Mouse (Mus musculus): ENCODE results near the gene Plxdc1.

The Plxdc1 gene

DNA sequence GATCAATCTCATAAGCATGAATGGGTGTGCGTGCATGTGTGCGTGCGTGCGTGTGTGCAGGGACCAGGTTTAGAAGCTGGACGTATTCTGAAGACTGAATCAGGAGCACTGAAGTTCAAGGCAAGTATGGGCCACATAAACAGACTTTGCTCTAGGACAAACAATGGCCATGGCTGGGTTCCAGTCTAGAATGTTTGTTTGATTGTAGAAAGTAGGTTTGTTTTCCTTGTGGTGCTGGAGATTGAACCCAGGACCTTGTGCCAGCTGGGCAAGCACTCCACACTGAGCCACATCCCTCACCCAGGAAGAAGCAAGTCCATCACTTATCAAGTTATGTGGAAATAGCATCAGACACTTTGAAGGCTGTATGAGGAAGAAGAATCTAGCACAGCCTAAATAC, 29.9 kb upstream of the Plxdc1 start:
- DNase-seq (ENCODE audit: low read depth, low spot score) = no peak

DNA sequence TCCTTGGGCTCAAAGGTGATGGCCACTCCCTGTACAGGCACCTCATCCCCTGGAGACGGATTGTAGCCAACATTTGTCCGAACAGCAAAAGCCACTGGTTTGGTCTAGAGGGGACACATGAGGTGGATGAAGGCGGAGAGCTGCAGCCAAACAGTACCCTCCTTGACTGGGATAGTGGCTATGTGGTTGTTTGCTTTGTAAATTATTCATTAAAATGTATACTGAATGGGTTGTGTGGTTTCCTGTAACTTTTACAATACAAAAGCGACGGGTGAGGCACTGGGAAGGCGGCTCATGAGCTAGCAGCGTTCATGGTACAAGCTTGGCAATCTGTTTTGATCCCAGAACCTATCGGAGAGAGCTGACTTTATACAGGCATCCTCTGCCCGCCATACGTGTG, 26.6 kb upstream of the Plxdc1 start:
- DNase-seq (ENCODE audit: low read depth, low spot score) = no peak

DNA sequence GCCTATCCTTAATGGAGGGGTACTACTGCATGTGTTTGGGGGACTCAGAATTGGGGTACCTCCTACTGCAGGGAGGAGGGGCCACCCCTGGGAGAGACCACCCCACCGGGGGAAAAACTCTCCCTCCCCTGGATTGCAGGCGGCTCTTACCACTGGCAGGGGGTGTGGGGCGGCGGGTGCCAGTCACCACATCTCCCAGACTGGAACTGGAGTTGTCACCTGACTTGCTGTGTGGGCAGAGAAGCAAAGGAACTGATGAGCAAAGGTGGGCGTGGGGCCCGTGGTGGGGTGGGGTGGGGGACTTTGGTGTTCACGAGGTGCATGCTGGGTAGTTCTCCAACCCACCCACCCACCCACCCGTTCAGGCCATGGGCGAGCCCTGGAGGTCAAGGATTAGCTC, 25.5 kb upstream of the Plxdc1 start:
- no peak for DNase-seq (ENCODE audit: low read depth, low spot score)

DNA sequence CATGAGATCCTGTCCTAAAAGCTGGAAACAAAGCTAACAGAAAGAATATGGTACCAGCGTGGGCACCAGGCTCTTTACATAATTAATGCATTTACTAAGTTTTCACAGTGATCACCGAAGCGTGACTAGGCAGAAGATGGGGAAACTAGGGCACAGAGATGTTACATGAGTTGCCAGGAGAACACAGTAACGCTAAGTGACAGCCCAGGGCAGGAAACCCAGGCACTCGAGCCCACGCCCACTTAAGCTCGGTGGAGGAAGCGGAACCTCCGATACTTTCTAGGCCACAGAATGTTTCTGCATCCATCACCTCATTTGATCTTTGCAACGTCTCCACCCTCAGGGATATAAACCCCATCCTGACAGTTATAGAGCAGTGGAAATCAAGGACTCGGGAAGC, 21.8 kb upstream of the Plxdc1 start:
- DNase-seq (ENCODE audit: low read depth, low spot score) = no peak

DNA sequence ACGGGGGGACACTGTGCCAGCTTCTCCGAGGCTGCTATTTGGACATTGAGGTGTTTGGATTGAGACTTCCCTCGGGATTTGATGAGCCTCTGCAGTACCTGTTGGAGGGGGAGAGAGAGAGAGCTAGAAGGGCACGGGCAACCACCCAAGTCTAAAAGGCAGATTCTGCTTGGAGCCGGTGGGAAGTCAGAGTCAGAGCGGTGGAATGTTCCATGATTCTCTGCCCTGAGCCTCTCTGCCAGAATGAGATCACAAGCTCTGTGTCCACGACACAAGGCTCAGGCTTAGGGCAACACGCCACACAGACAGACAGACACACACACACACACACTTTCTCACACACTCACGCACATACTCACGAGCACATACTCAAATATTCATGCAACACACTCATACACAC, 19.4 kb upstream of the Plxdc1 start:
- DNase-seq (ENCODE audit: low read depth, low spot score) = no peak

DNA sequence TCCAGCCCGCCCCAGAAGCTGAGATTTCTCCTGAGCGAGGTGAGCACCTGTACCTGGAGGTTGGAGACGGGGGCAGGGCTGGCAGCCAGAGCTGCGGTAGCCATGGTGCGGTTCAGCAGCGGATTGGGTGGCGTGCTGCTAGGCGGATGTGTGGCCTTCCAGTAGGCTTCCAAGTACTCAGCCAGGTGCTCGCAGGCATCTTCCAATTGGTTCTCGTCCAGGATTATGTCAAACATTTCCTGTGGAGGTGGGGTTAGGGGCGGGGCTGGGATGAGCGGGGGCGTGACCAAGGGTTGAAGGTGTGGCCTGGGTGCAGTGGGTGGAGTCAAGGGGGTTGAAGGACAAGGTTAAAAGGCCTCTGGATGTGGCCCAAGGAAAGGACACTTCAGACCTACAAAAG, 18.8 kb upstream of the Plxdc1 start:
- DNase-seq (ENCODE audit: low read depth, low spot score) = no peak

DNA sequence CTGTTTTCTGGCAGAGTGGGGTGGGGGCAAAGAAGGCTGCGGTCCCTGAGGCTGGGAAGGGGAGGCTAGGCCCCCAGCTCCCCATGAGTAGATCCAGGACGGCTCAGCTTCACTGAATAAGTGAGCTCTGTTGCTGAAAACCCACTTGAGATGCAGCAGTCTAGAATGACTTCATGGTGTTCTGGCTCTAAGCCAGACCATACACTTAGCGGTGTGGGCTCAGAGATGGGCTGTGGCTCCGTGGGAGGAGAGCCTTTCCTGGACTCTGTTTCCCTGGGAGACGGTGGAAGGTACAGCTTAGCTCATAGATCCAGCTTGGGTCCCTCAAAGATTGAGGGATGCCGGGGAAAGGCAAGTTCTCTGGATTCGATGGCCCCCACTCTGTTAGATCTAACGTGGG, 17.9 kb upstream of the Plxdc1 start:
- DNase-seq (ENCODE audit: low read depth, low spot score) = no peak

DNA sequence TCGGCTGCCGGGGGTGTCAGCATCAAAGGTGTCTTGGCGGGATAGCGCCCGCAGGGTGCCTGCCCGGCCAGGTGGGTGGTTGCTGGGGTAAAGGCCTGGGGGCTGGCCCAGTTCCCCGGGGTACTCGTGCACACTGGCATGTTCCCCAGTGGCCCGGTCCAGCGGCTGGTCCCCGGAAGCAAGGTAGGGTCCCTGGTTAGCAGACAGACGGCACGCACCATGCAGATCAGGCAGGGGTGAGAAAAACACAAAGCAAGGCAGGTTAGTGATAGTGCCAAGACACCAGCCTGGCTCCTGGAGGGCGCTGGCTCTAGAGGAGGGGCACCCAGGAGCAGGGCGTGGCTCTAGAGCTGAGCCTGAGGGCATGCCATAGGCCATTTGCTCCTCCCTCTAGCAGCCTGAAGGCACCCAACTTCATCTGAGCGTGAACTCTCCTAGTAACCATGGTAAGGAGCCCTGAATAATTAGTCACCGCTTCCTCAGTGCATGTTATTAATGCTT, 17.0 kb upstream of the Plxdc1 start:
- no peak for DNase-seq (ENCODE audit: low read depth, low spot score)

- peak; percentile 87 for DNase-seq (ENCODE audit: low read depth, low spot score)
Observed at GRCm38 (mm10) chr11:98002627-98003026, 16.4 kb upstream of the Plxdc1 start.

DNA sequence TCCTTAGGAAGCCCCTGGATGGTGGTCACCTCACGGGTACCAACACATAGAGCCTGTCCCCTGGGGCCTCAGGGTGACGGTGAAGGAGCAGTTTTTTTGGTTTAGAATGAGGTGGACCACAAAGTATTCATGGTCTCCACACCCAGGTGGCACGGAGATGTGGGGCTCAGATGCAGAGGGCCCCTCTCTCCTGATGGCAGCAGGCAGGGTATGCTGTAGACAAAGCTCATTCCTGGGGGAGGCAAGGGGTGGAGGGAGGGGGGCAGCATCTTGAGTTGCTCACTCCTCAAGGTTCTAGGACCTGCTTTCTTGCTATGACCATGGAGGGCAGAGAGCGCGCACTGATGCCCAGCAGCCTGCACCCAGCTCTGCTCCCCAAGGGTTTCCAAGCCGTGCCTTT, 15.7 kb upstream of the Plxdc1 start:
- DNase-seq (ENCODE audit: low read depth, low spot score) = no peak

DNA sequence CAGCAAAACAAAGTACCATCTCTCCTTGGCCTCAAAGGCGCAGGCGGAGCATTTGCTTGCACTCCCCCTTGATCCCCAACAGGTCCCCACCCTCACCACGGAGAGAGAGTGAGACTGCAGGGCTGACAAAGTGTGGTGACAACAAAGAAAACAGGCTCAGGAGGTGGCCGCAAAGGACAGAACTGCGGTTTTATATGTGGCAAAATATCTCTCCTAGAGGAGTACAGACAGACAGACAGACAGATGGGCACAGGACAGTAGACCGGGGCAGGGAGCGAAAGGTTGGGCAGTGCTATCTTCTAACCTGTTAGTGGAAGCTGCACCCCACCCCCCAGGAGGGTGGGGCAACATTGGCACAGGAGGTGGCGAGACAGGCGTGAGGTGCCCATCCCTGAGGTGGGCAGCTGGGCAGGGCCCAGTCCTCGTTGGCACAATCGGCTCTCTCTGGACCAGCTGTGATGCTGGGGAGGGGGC, 15.1 kb upstream of the Plxdc1 start:
- DNase-seq (ENCODE audit: low read depth, low spot score) = no peak

GRCm38 (mm10) chr11:98000378-98001140, 14.3 kb upstream of the Plxdc1 start:
- DNase-seq (ENCODE audit: low read depth, low spot score) = no peak

DNA sequence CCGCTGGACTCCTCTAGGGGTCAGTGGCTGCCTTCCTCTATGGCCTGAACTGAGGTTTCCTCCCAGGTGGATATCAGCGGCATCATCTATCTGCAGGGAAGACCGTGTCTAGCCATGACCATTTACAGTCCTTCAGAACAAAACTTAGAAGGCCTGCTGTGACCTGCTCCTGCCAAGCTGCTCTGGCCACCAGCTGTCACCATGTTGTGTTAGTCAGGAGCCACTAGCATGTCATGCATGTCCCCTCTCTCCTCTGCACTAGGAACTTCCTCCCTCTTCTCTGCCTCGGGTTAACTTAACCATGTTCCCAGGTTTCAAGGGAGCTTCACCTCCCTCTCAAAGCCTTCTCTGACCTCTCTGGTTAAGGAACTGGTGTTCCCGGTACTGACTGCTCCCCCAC, 13.5 kb upstream of the Plxdc1 start:
- DNase-seq (ENCODE audit: low read depth, low spot score) = no peak

DNA sequence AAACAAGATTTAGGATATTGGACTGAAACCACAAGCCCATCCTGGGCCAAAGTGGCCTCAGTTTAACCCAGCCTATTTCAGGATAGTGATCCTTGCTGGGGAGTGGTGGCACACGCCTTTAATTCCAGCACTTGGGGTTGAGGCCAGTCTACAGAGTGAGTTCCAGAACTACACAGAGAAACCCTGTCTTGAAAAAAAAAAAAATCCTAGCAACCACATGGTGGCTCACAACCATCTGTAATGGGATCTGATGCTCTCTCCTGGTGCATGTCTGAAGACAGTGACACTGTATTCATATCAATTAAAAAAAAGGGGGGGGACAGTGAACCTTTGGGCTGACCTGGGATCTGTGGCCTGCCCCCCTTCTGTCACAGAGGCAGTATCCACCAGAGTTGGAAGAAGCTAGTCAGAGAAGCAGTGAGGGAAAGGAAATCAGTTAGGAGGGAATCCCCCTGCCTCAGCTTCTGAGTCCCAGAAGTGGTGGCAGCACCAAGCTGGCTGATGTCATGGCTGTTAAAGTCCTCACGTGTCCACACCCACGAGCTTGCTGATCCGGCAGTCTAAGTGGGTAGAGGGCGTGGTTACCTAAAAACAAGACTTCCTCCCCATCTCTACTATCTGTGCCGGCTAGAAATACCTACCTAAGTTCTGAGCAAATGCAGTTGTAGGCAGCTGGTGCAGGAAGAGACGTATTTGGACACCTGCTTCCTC, 12.8 kb upstream of the Plxdc1 start:
- no peak for DNase-seq (ENCODE audit: low read depth, low spot score)

- DNase-seq (ENCODE audit: low read depth, low spot score) = no peak
Observed at GRCm38 (mm10) chr11:97998074-97998793, 12.0 kb upstream of the Plxdc1 start.

GRCm38 (mm10) chr11:97997387-97997960, 11.2 kb upstream of the Plxdc1 start:
- no peak for DNase-seq (ENCODE audit: low read depth, low spot score)

- DNase-seq (ENCODE audit: low read depth, low spot score) = no peak
Observed at GRCm38 (mm10) chr11:97996691-97997090, 10.4 kb upstream of the Plxdc1 start.

GRCm38 (mm10) chr11:97995564-97996288, 9.5 kb upstream of the Plxdc1 start, which contains the start of gene Arl5c:
Arl5c (minus strand) TSS chr11:97996181.
- DNase-seq (ENCODE audit: low read depth, low spot score) = peak; percentile 55

- DNase-seq (ENCODE audit: low read depth, low spot score) = peak; percentile 81
Observed at GRCm38 (mm10) chr11:97994539-97995100, 8.4 kb upstream of the Plxdc1 start.

DNA sequence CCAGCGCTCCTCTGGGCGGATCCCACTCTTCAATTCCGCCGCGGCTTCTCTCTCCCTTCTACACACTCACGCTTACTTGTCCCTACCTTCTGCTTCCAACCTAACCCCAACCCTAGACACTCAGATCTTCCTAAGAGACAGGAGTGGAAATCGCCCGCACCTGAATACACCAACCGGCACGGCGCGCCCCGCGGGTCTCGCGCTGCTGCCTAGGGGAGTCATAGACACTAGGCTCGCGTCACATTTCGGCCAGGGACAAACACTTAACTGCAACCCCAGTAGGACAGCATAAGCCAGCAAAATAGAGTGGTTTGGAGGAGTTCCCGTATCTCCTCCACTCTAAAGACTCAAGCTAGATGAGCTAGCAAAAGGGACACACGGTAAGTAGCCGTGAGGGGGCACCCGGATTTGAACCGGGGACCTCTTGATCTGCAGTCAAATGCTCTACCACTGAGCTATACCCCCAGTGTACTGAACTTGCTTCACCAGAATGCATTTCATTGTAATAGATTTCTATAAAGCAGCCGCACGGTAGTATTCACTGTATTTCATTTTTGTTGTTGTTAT, 2.4 kb upstream of the Plxdc1 start:
- DNase-seq (ENCODE audit: low read depth, low spot score) = peak; percentile 88

Data from mesoderm, embryonic 11.5 days (tissue).